Mouse (Mus musculus): Measurements from ENCODE around the gene Inpp4b. TPM values are rescaled to one million over a fixed set of nuclear protein-coding genes. Genes with fewer than 3 reads are reported as not detected.

Inpp4b gene
- polyA plus RNA-seq, 2 experiments, result 3.4 to 14.0 TPM

- H3K9me3 ChIP-seq (ENCODE audit: control insufficient read depth, low read length), result no peaks in the 10 kb centered on the region
- DNase-seq (ENCODE audit: low spot score), result no peak
- no peak overlapping the region for H3K4me3 ChIP-seq (replicated peaks; ENCODE audit: low read length)
- H3K27me3 ChIP-seq (ENCODE audit: control insufficient read depth, insufficient read depth, low read length), result no peaks in the 10 kb centered on the region
- no peak for ATAC-seq (ENCODE audit: low FRiP score, low read depth)
- no peak overlapping the region for H3K27ac ChIP-seq (replicated peaks; ENCODE audit: low read depth, low read length)
- H3K4me1 ChIP-seq (ENCODE audit: control insufficient read depth, insufficient read depth, low read length), result no peaks in the 10 kb centered on the region
- H3K36me3 ChIP-seq (ENCODE audit: control insufficient read depth, insufficient read depth, low read length), result no peaks in the 10 kb centered on the region
- TF ChIP-seq POLR2A (IDR thresholded peaks at IDR 0.05; ENCODE audit: borderline replicate concordance, extremely low read depth, insufficient read depth, insufficient read length), result no peak
- no peak overlapping the region for H3K4me2 ChIP-seq (replicated peaks; ENCODE audit: low read depth, low read length, severe bottlenecking)
- no peak overlapping the region for H3K9ac ChIP-seq (ENCODE audit: low read depth, low read length, severe bottlenecking)
- 57% methylated on average over 5 of the region's 5 CpGs for WGBS
These were observed 28.3 kb downstream of the Inpp4b start for GRCm38 (mm10) chr8:81370607-81371006.

- no peak for DNase-seq (ENCODE audit: low spot score)
- no peaks in the 10 kb centered on the region for H3K27me3 ChIP-seq (ENCODE audit: control insufficient read depth, insufficient read depth, low read length)
- H3K27ac ChIP-seq (replicated peaks; ENCODE audit: low read depth, low read length), result no peak overlapping the region
- no peaks in the 10 kb centered on the region for H3K4me1 ChIP-seq (ENCODE audit: control insufficient read depth, insufficient read depth, low read length)
- no peak overlapping the region for H3K4me2 ChIP-seq (replicated peaks; ENCODE audit: low read depth, low read length, severe bottlenecking)
- no peaks in the 10 kb centered on the region for H3K9me3 ChIP-seq (ENCODE audit: control insufficient read depth, low read length)
- no peak overlapping the region for H3K4me3 ChIP-seq (replicated peaks; ENCODE audit: low read length)
- ATAC-seq (ENCODE audit: low FRiP score, low read depth), result no peak
- H3K9ac ChIP-seq (ENCODE audit: low read depth, low read length, severe bottlenecking), result no peak overlapping the region
- H3K36me3 ChIP-seq (ENCODE audit: control insufficient read depth, insufficient read depth, low read length), result no peaks in the 10 kb centered on the region
- no peak for TF ChIP-seq POLR2A (IDR thresholded peaks at IDR 0.05; ENCODE audit: borderline replicate concordance, extremely low read depth, insufficient read depth, insufficient read length)
- 73% methylated on average over 4 of the region's 4 CpGs for WGBS
These were observed 29.5 kb downstream of the Inpp4b start for GRCm38 (mm10) chr8:81371844-81372243.

- H3K36me3 ChIP-seq (ENCODE audit: control insufficient read depth, insufficient read depth, low read length), result no peaks in the 10 kb centered on the region
- DNase-seq (ENCODE audit: low spot score) (no peak), ATAC-seq (ENCODE audit: low FRiP score, low read depth) (no peak)
- no peak overlapping the region for H3K4me3 ChIP-seq (replicated peaks; ENCODE audit: low read length)
- TF ChIP-seq POLR2A (IDR thresholded peaks at IDR 0.05; ENCODE audit: borderline replicate concordance, extremely low read depth, insufficient read depth, insufficient read length), result no peak
- H3K27ac ChIP-seq (replicated peaks; ENCODE audit: low read depth, low read length), result no peak overlapping the region
- H3K4me1 ChIP-seq (ENCODE audit: control insufficient read depth, insufficient read depth, low read length), result no peaks in the 10 kb centered on the region
- no peaks in the 10 kb centered on the region for H3K27me3 ChIP-seq (ENCODE audit: control insufficient read depth, insufficient read depth, low read length)
- no peak overlapping the region for H3K9ac ChIP-seq (ENCODE audit: low read depth, low read length, severe bottlenecking)
- no peak overlapping the region for H3K4me2 ChIP-seq (replicated peaks; ENCODE audit: low read depth, low read length, severe bottlenecking)
- 68% methylated on average over 4 of the region's 4 CpGs for WGBS
- no peaks in the 10 kb centered on the region for H3K9me3 ChIP-seq (ENCODE audit: control insufficient read depth, low read length)
These were observed 32.6 kb downstream of the Inpp4b start for GRCm38 (mm10) chr8:81374877-81375475.

GRCm38 (mm10) chr8:81388953-81389352 is 46.6 kb downstream of the Inpp4b start:
- H3K4me1 ChIP-seq (ENCODE audit: control insufficient read depth, insufficient read depth, low read length), result no peaks in the 10 kb centered on the region
- no peak overlapping the region for H3K4me3 ChIP-seq (replicated peaks; ENCODE audit: low read length)
- H3K9me3 ChIP-seq (ENCODE audit: control insufficient read depth, low read length), result no peaks in the 10 kb centered on the region
- DNase-seq (ENCODE audit: low spot score) (no peak), ATAC-seq (ENCODE audit: low FRiP score, low read depth) (no peak)
- TF ChIP-seq POLR2A (IDR thresholded peaks at IDR 0.05; ENCODE audit: borderline replicate concordance, extremely low read depth, insufficient read depth, insufficient read length), result no peak
- 85% methylated on average over 6 of the region's 6 CpGs for WGBS
- no peak overlapping the region for H3K27ac ChIP-seq (replicated peaks; ENCODE audit: low read depth, low read length)
- H3K4me2 ChIP-seq (replicated peaks; ENCODE audit: low read depth, low read length, severe bottlenecking), result no peak overlapping the region
- H3K9ac ChIP-seq (ENCODE audit: low read depth, low read length, severe bottlenecking), result no peak overlapping the region
- H3K36me3 ChIP-seq (ENCODE audit: control insufficient read depth, insufficient read depth, low read length), result no peaks in the 10 kb centered on the region
- no peaks in the 10 kb centered on the region for H3K27me3 ChIP-seq (ENCODE audit: control insufficient read depth, insufficient read depth, low read length)

- no peaks in the 10 kb centered on the region for H3K36me3 ChIP-seq (ENCODE audit: control insufficient read depth, insufficient read depth, low read length)
- H3K4me2 ChIP-seq (replicated peaks; ENCODE audit: low read depth, low read length, severe bottlenecking), result no peak overlapping the region
- TF ChIP-seq POLR2A (IDR thresholded peaks at IDR 0.05; ENCODE audit: borderline replicate concordance, extremely low read depth, insufficient read depth, insufficient read length), result no peak
- no peak overlapping the region for H3K27ac ChIP-seq (replicated peaks; ENCODE audit: low read depth, low read length)
- DNase-seq (ENCODE audit: low spot score), result no peak
- no peak overlapping the region for H3K9ac ChIP-seq (ENCODE audit: low read depth, low read length, severe bottlenecking)
- H3K9me3 ChIP-seq (ENCODE audit: control insufficient read depth, low read length), result no peaks in the 10 kb centered on the region
- H3K4me1 ChIP-seq (ENCODE audit: control insufficient read depth, insufficient read depth, low read length), result no peaks in the 10 kb centered on the region
- no peaks in the 10 kb centered on the region for H3K27me3 ChIP-seq (ENCODE audit: control insufficient read depth, insufficient read depth, low read length)
- ATAC-seq (ENCODE audit: low FRiP score, low read depth), result no peak
- no peak overlapping the region for H3K4me3 ChIP-seq (replicated peaks; ENCODE audit: low read length)
These were observed 56.7 kb downstream of the Inpp4b start for GRCm38 (mm10) chr8:81399071-81399470.

GRCm38 (mm10) chr8:81399501-81399900 is 57.1 kb downstream of the Inpp4b start:
- H3K27me3 ChIP-seq (ENCODE audit: control insufficient read depth, insufficient read depth, low read length), result no peaks in the 10 kb centered on the region
- DNase-seq (ENCODE audit: low spot score) (no peak), ATAC-seq (ENCODE audit: low FRiP score, low read depth) (no peak)
- WGBS, result 60% methylated on average over 4 of the region's 4 CpGs
- TF ChIP-seq POLR2A (IDR thresholded peaks at IDR 0.05; ENCODE audit: borderline replicate concordance, extremely low read depth, insufficient read depth, insufficient read length), result no peak
- no peaks in the 10 kb centered on the region for H3K9me3 ChIP-seq (ENCODE audit: control insufficient read depth, low read length)
- H3K4me3 ChIP-seq (replicated peaks; ENCODE audit: low read length), result no peak overlapping the region
- no peaks in the 10 kb centered on the region for H3K36me3 ChIP-seq (ENCODE audit: control insufficient read depth, insufficient read depth, low read length)
- H3K27ac ChIP-seq (replicated peaks; ENCODE audit: low read depth, low read length), result no peak overlapping the region
- H3K4me1 ChIP-seq (ENCODE audit: control insufficient read depth, insufficient read depth, low read length), result no peaks in the 10 kb centered on the region
- no peak overlapping the region for H3K4me2 ChIP-seq (replicated peaks; ENCODE audit: low read depth, low read length, severe bottlenecking)
- H3K9ac ChIP-seq (ENCODE audit: low read depth, low read length, severe bottlenecking), result no peak overlapping the region
